Mouse (Mus musculus): ENCODE measurements around the gene a. TPM values are rescaled to one million over a fixed set of nuclear protein-coding genes. Genes with fewer than 3 reads are reported as not detected.

Gene a
- polyA plus RNA-seq, 1 experiment from 2014 or later: 1.3 TPM

- no peak overlapping the region for H3K9ac ChIP-seq (ENCODE audit: low read depth, low read length)
- no peaks in the 10 kb centered on the region for H3K27me3 ChIP-seq (ENCODE audit: control insufficient read depth, insufficient read depth, low read length)
- H3K4me2 ChIP-seq (replicated peaks; ENCODE audit: low read depth, low read length): no peak overlapping the region
- H3K36me3 ChIP-seq (ENCODE audit: control insufficient read depth, insufficient read depth, low read length): no peaks in the 10 kb centered on the region
- no peaks in the 10 kb centered on the region for H3K4me1 ChIP-seq (replicated peaks; ENCODE audit: control insufficient read depth, insufficient read depth, low read length)
- DNase-seq (ENCODE audit: low spot score) (peak; percentile 12), ATAC-seq (ENCODE audit: low FRiP score) (no peak)
- H3K4me3 ChIP-seq (ENCODE audit: low read depth, low read length): no peak overlapping the region
- no peak overlapping the region for H3K27ac ChIP-seq (ENCODE audit: low read depth, low read length)
- WGBS: 43% methylated on average over 1 of the region's 1 CpGs
- H3K9me3 ChIP-seq (ENCODE audit: control insufficient read depth, low read length): no peaks in the 10 kb centered on the region
These were observed 26.6 kb downstream of the a start for GRCm38 (mm10) chr2:154817788-154818187.

GRCm38 (mm10) chr2:154818599-154818998 is 27.4 kb downstream of the a start:
- H3K36me3 ChIP-seq (ENCODE audit: control insufficient read depth, insufficient read depth, low read length): no peaks in the 10 kb centered on the region
- no peak overlapping the region for H3K27ac ChIP-seq (ENCODE audit: low read depth, low read length)
- no peaks in the 10 kb centered on the region for H3K4me1 ChIP-seq (replicated peaks; ENCODE audit: control insufficient read depth, insufficient read depth, low read length)
- DNase-seq (ENCODE audit: low spot score) (no peak), ATAC-seq (ENCODE audit: low FRiP score) (no peak)
- no peak overlapping the region for H3K4me2 ChIP-seq (replicated peaks; ENCODE audit: low read depth, low read length)
- H3K9ac ChIP-seq (ENCODE audit: low read depth, low read length): no peak overlapping the region
- H3K27me3 ChIP-seq (ENCODE audit: control insufficient read depth, insufficient read depth, low read length): no peaks in the 10 kb centered on the region
- H3K4me3 ChIP-seq (ENCODE audit: low read depth, low read length): no peak overlapping the region
- WGBS: 93% methylated on average over 1 of the region's 1 CpGs
- H3K9me3 ChIP-seq (ENCODE audit: control insufficient read depth, low read length): no peaks in the 10 kb centered on the region

GRCm38 (mm10) chr2:154820346-154820745 is 29.1 kb downstream of the a start:
- no peaks in the 10 kb centered on the region for H3K27me3 ChIP-seq (ENCODE audit: control insufficient read depth, insufficient read depth, low read length)

GRCm38 (mm10) chr2:154826054-154826538 is 34.9 kb downstream of the a start:
- Histone ChIP-seq H3K4me1 (replicated peaks; ENCODE audit: control insufficient read depth, insufficient read depth, low read length) (no peaks in the 10 kb centered on the region), H3K4me2 (replicated peaks; ENCODE audit: low read depth, low read length) (no peak overlapping the region), H3K9ac (ENCODE audit: low read depth, low read length) (no peak overlapping the region), H3K36me3 (ENCODE audit: control insufficient read depth, insufficient read depth, low read length) (no peaks in the 10 kb centered on the region), H3K4me3 (ENCODE audit: low read depth, low read length) (no peak overlapping the region), H3K9me3 (ENCODE audit: control insufficient read depth, low read length) (no peaks in the 10 kb centered on the region), H3K27ac (ENCODE audit: low read depth, low read length) (no peak overlapping the region), H3K27me3 (ENCODE audit: control insufficient read depth, insufficient read depth, low read length) (no peaks in the 10 kb centered on the region)
- ATAC-seq (ENCODE audit: low FRiP score) (no peak), DNase-seq (ENCODE audit: low spot score) (no peak)
- WGBS: 82% methylated on average over 1 of the region's 1 CpGs

More at GRCm38 (mm10) chr2:154820346-154820745, 29.1 kb downstream of the a start:
- no peak for ATAC-seq (ENCODE audit: low FRiP score)
- no peak overlapping the region for H3K4me2 ChIP-seq (replicated peaks; ENCODE audit: low read depth, low read length)
- H3K4me3 ChIP-seq (ENCODE audit: low read depth, low read length): no peak overlapping the region
- H3K27ac ChIP-seq (ENCODE audit: low read depth, low read length): no peak overlapping the region
- WGBS: 91% methylated on average over 1 of the region's 1 CpGs
- no peak for DNase-seq (ENCODE audit: low spot score)
- H3K36me3 ChIP-seq (ENCODE audit: control insufficient read depth, insufficient read depth, low read length): no peaks in the 10 kb centered on the region
- H3K9me3 ChIP-seq (ENCODE audit: control insufficient read depth, low read length): no peaks in the 10 kb centered on the region
- H3K9ac ChIP-seq (ENCODE audit: low read depth, low read length): no peak overlapping the region
- H3K4me1 ChIP-seq (replicated peaks; ENCODE audit: control insufficient read depth, insufficient read depth, low read length): no peaks in the 10 kb centered on the region

GRCm38 (mm10) chr2:154827521-154827920 is 36.3 kb downstream of the a start:
- no peak overlapping the region for H3K4me3 ChIP-seq (ENCODE audit: low read depth, low read length)
- no peaks in the 10 kb centered on the region for H3K27me3 ChIP-seq (ENCODE audit: control insufficient read depth, insufficient read depth, low read length)
- no peak overlapping the region for H3K9ac ChIP-seq (ENCODE audit: low read depth, low read length)
- H3K36me3 ChIP-seq (ENCODE audit: control insufficient read depth, insufficient read depth, low read length): no peaks in the 10 kb centered on the region
- 70% methylated on average over 4 of the region's 4 CpGs for WGBS
- H3K27ac ChIP-seq (ENCODE audit: low read depth, low read length): no peak overlapping the region
- no peak for DNase-seq (ENCODE audit: low spot score)
- no peaks in the 10 kb centered on the region for H3K9me3 ChIP-seq (ENCODE audit: control insufficient read depth, low read length)
- ATAC-seq (ENCODE audit: low FRiP score): no peak
- no peak overlapping the region for H3K4me2 ChIP-seq (replicated peaks; ENCODE audit: low read depth, low read length)
- no peaks in the 10 kb centered on the region for H3K4me1 ChIP-seq (replicated peaks; ENCODE audit: control insufficient read depth, insufficient read depth, low read length)

GRCm38 (mm10) chr2:154832471-154832870 is 41.3 kb downstream of the a start:
- Histone ChIP-seq H3K27me3 (ENCODE audit: control insufficient read depth, insufficient read depth, low read length) (no peaks in the 10 kb centered on the region), H3K9me3 (ENCODE audit: control insufficient read depth, low read length) (no peaks in the 10 kb centered on the region), H3K9ac (ENCODE audit: low read depth, low read length) (no peak overlapping the region), H3K4me2 (replicated peaks; ENCODE audit: low read depth, low read length) (no peak overlapping the region), H3K27ac (ENCODE audit: low read depth, low read length) (no peak overlapping the region), H3K4me3 (ENCODE audit: low read depth, low read length) (no peak overlapping the region), H3K4me1 (replicated peaks; ENCODE audit: control insufficient read depth, insufficient read depth, low read length) (no peaks in the 10 kb centered on the region), H3K36me3 (ENCODE audit: control insufficient read depth, insufficient read depth, low read length) (no peaks in the 10 kb centered on the region)
- WGBS: 78% methylated on average over 4 of the region's 4 CpGs
- DNase-seq (ENCODE audit: low spot score) (no peak), ATAC-seq (ENCODE audit: low FRiP score) (no peak)

GRCm38 (mm10) chr2:154834149-154834865 is 43.1 kb downstream of the a start:
- Histone ChIP-seq H3K27ac (ENCODE audit: low read depth, low read length) (no peak overlapping the region), H3K27me3 (ENCODE audit: control insufficient read depth, insufficient read depth, low read length) (no peaks in the 10 kb centered on the region), H3K4me1 (replicated peaks; ENCODE audit: control insufficient read depth, insufficient read depth, low read length) (no peaks in the 10 kb centered on the region), H3K4me2 (replicated peaks; ENCODE audit: low read depth, low read length) (no peak overlapping the region), H3K9ac (ENCODE audit: low read depth, low read length) (no peak overlapping the region), H3K36me3 (ENCODE audit: control insufficient read depth, insufficient read depth, low read length) (no peaks in the 10 kb centered on the region), H3K9me3 (ENCODE audit: control insufficient read depth, low read length) (peaks cover 2% of the 10 kb centered on the region; the same call in 1 of the 2 replicates), H3K4me3 (ENCODE audit: low read depth, low read length) (no peak overlapping the region)
- DNase-seq (ENCODE audit: low spot score): no peak
- no peak for ATAC-seq (ENCODE audit: low FRiP score)
- WGBS: 96% methylated on average over 6 of the region's 6 CpGs

- Histone ChIP-seq H3K27me3 (ENCODE audit: control insufficient read depth, insufficient read depth, low read length) (no peaks in the 10 kb centered on the region), H3K9ac (ENCODE audit: low read depth, low read length) (no peak overlapping the region), H3K4me2 (replicated peaks; ENCODE audit: low read depth, low read length) (no peak overlapping the region), H3K9me3 (ENCODE audit: control insufficient read depth, low read length) (peaks cover 2% of the 10 kb centered on the region; the same call in 1 of the 2 replicates), H3K4me3 (ENCODE audit: low read depth, low read length) (no peak overlapping the region), H3K27ac (ENCODE audit: low read depth, low read length) (no peak overlapping the region), H3K36me3 (ENCODE audit: control insufficient read depth, insufficient read depth, low read length) (no peaks in the 10 kb centered on the region), H3K4me1 (replicated peaks; ENCODE audit: control insufficient read depth, insufficient read depth, low read length) (no peaks in the 10 kb centered on the region)
- no peak for ATAC-seq (ENCODE audit: low FRiP score)
- WGBS: 87% methylated on average over 2 of the region's 2 CpGs
- no peak for DNase-seq (ENCODE audit: low spot score)
These were observed 45.3 kb downstream of the a start for GRCm38 (mm10) chr2:154836537-154836936.

GRCm38 (mm10) chr2:154848086-154848485 is 56.9 kb downstream of the a start:
- no peak overlapping the region for H3K27ac ChIP-seq (ENCODE audit: low read depth, low read length)
- DNase-seq (ENCODE audit: low spot score) (no peak), ATAC-seq (ENCODE audit: low FRiP score) (no peak)
- H3K9ac ChIP-seq (ENCODE audit: low read depth, low read length): no peak overlapping the region
- H3K27me3 ChIP-seq (ENCODE audit: control insufficient read depth, insufficient read depth, low read length): no peaks in the 10 kb centered on the region
- H3K4me1 ChIP-seq (replicated peaks; ENCODE audit: control insufficient read depth, insufficient read depth, low read length): no peaks in the 10 kb centered on the region
- H3K4me2 ChIP-seq (replicated peaks; ENCODE audit: low read depth, low read length): no peak overlapping the region
- H3K9me3 ChIP-seq (ENCODE audit: control insufficient read depth, low read length): no peaks in the 10 kb centered on the region
- H3K36me3 ChIP-seq (ENCODE audit: control insufficient read depth, insufficient read depth, low read length): no peaks in the 10 kb centered on the region
- H3K4me3 ChIP-seq (ENCODE audit: low read depth, low read length): no peak overlapping the region
